Mouse (Mus musculus) kidney, embryonic 15.5 days (tissue): Measurements from ENCODE around the gene Tmem185b. TPM values are rescaled to one million over a fixed set of nuclear protein-coding genes. Genes with fewer than 3 reads are reported as not detected.

Experiments
- ATAC-seq: fragments of 200-750 bp; cut with Nextera tagmentation; replicated peaks from 2 replicates; pipeline ENCODE4 v1.8.0; 2017; ENCODE audit warnings: moderate TSS enrichment; ENCODE audit not compliant: low FRiP score
- H3K27ac ChIP-seq: fragments of 300-500 bp; sonication (generic); 2 replicates; pipeline ENCODE4 v1.5.1; 2015; ENCODE audit warnings: mild to moderate bottlenecking, inconsistent platforms
- H3K27me3 ChIP-seq: fragments of 300-500 bp; sonication (generic); 2 replicates; pipeline ENCODE4 v1.6.1; 2015; ENCODE audit warnings: inconsistent platforms
- H3K36me3 ChIP-seq: fragments of 300-500 bp; sonication (generic); 2 replicates; pipeline ENCODE4 v1.6.1; 2015; ENCODE audit warnings: inconsistent platforms
- H3K4me1 ChIP-seq: fragments of 300-500 bp; sonication (generic); 2 replicates; pipeline ENCODE4 v1.6.1; 2015; ENCODE audit warnings: inconsistent platforms
- H3K4me2 ChIP-seq: fragments of 300-500 bp; sonication (generic); 2 replicates; pipeline ENCODE4 v1.6.1; 2015; ENCODE audit warnings: moderate library complexity, mild to moderate bottlenecking, inconsistent platforms
- H3K4me3 ChIP-seq: fragments of 300-500 bp; sonication (generic); replicated peaks from 2 replicates; pipeline ENCODE4 v1.5.1; 2015; ENCODE audit warnings: mild to moderate bottlenecking, inconsistent platforms
- H3K9ac ChIP-seq: fragments of 300-500 bp; sonication (generic); 2 replicates; pipeline ENCODE4 v1.6.1; 2015; ENCODE audit warnings: mild to moderate bottlenecking, inconsistent platforms
- H3K9me3 ChIP-seq: fragments of 300-500 bp; sonication (generic); replicated peaks from 2 replicates; pipeline ENCODE4 v1.6.1; 2016; ENCODE audit warnings: inconsistent platforms
- WGBS: fragments of 180-500 bp; shearing (Covaris S2); methylation state at CpG from one replicate; pipeline ENCODE4 v1.1.7; 2015; ENCODE audit warnings: mixed read lengths; 5-methylcytosine and 5-hydroxymethylcytosine counted together
- polyA plus RNA-seq: library from polyadenylated mRNA; unstranded; fragments of >200 nt; fragmentation: Nextera tagmentation; extraction: Ambion mirVana; gene quantifications from 2 replicates; pipeline ENCODE4 v1.2.1, GENCODE M21; 2015

Tmem185b gene
- polyA plus RNA-seq, 1 experiment from 2014 or later = 29.8 TPM

DNA sequence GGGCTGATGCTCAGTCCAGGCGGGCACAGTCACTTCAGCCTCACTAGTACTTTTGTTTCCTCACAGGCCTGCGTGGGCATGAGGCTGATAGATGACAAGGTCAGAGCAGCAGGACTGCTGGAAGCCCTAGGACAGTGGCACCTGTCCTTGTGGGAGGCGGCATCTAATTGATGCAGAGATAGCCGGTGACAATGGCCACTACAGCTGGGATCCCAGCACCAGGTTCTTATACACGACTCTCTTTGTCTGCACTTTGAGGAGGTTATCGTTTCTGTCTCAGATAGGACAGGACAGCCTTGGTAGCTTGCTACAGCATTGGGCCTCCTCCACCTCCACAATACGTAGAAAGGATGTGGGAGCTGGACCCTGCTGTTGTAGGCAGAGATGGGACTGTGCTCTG is 2.6 kb upstream of the Tmem185b start:
- ATAC-seq = no peak
- Histone ChIP-seq H3K4me1 (peaks cover 30% of the 10 kb centered on the region), H3K4me3 (no peak overlapping the region), H3K27me3 (no peaks in the 10 kb centered on the region), H3K9me3 (peaks cover 11% of the 10 kb centered on the region), H3K4me2 (no peak overlapping the region), H3K27ac (peak overlapping the region; percentile 68), H3K36me3 (peaks cover 19% of the 10 kb centered on the region), H3K9ac (no peak overlapping the region)
- WGBS = 80% methylated on average over 7 of the region's 7 CpGs

DNA sequence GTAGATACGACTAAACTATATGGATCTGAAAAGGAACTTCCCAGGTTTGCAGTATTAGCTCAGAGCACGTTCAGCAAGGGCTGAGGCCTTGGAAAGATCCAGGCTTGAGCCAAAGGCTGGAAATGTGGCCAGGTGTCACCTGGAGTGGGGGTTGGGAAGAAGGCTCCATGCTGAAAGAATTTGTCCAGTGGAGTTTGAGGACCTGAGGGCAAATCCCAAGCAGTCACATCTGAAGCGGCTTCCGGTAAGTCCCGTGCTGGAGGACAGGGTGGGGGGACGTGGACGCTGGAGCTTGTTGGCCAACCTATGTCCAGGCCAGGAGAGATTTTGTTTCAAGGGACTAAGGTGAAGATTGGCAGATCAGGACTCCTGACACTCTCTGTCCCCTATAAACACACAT is 2.1 kb upstream of the Tmem185b start:
- ATAC-seq = no peak
- Histone ChIP-seq H3K9me3 (peaks cover 16% of the 10 kb centered on the region), H3K9ac (no peak overlapping the region), H3K4me1 (peaks cover 30% of the 10 kb centered on the region), H3K4me2 (no peak overlapping the region), H3K27ac (peak overlapping the region; percentile 68), H3K27me3 (no peaks in the 10 kb centered on the region), H3K4me3 (no peak overlapping the region), H3K36me3 (peaks cover 24% of the 10 kb centered on the region)
- WGBS = 80% methylated on average over 7 of the region's 7 CpGs

DNA sequence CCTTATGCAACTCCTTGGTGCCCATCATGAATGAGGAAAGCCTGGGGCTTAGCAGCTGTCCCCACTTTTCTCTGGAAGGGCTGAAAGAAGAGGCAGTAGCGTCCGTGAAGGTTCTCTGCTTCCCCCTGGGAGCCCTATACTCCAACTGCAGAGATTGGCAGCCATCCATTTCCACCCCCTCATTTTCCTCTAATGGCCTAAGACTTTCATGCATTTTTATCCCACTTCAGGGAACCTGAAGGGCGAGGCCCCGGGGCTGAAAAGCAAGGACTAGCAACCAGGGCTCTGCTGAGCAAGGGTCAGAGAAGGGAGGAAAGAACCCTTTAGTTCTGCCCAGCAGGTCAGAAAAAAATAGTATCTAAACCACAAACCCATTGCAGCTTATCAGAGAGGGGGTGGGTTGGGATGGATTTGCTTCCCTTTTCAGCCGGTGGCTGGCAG is 936 bp upstream of the Tmem185b start:
- H3K4me1 ChIP-seq = peaks cover 30% of the 10 kb centered on the region
- H3K4me3 ChIP-seq = peak overlapping the region; percentile 62
- peak overlapping the region; percentile 89 for H3K4me2 ChIP-seq
- 28% methylated on average over 5 of the region's 5 CpGs for WGBS
- peaks cover 17% of the 10 kb centered on the region for H3K9me3 ChIP-seq
- peak overlapping the region; percentile 86 for H3K27ac ChIP-seq
- no peaks in the 10 kb centered on the region for H3K27me3 ChIP-seq
- peaks cover 34% of the 10 kb centered on the region for H3K36me3 ChIP-seq
- peak overlapping the region; percentile 66; the same call in 1 of the 2 replicates for H3K9ac ChIP-seq
- no peak for ATAC-seq

DNA sequence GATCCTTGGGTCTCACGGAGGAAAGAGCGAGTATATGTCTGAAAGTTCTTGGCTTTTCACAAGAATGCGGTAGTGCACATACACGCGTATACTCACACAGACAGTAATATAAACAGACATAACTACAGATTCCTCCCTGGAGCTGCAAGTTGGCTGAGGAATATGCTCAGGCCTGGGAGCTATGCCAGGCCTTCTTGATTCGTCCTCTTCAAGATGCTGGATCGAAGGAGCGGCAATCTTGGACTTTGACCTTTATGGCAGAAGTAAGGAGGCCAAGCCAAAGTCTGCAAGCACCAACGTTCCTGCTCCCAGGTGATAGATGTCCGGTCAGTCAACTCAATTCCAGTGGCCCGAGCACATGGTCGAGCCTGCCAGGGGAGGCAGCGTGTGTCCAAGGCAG is 5.0 kb downstream of the Tmem185b start:
- Histone ChIP-seq H3K9me3 (peaks cover 17% of the 10 kb centered on the region), H3K4me3 (no peak overlapping the region), H3K36me3 (peaks cover 34% of the 10 kb centered on the region), H3K27ac (no peak overlapping the region), H3K4me2 (no peak overlapping the region), H3K4me1 (peaks cover 9% of the 10 kb centered on the region), H3K9ac (no peak overlapping the region), H3K27me3 (no peaks in the 10 kb centered on the region)
- WGBS = 84% methylated on average over 13 of the region's 13 CpGs
- no peak for ATAC-seq

DNA sequence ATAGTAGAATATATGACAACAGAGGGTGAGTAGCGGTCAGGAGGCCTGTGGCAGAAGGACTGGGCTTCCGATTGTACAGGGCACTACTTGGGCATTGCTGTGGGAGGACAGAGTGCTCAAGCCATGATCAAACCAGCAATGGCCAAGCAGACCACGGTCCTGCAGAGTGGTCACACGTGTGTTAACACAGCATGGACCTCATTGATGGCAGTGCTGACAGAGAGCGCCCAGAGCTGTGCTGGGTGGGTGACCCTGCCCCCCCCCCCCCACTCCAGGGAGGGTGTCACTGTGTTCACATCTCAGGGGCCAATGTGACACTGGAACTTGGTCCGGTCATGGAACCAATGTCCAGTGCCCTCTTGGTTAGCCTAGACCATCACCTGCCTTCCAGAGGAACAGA is 6.2 kb downstream of the Tmem185b start:
- ATAC-seq = no peak; the same call in 1 of the 2 replicates
- Histone ChIP-seq H3K4me1 (no peaks in the 10 kb centered on the region), H3K9me3 (peaks cover 11% of the 10 kb centered on the region; the same call in 1 of the 2 replicates), H3K4me2 (no peak overlapping the region), H3K27ac (no peak overlapping the region), H3K36me3 (peaks cover 27% of the 10 kb centered on the region), H3K27me3 (no peaks in the 10 kb centered on the region), H3K4me3 (no peak overlapping the region), H3K9ac (no peak overlapping the region)
- WGBS = 94% methylated on average over 6 of the region's 6 CpGs

DNA sequence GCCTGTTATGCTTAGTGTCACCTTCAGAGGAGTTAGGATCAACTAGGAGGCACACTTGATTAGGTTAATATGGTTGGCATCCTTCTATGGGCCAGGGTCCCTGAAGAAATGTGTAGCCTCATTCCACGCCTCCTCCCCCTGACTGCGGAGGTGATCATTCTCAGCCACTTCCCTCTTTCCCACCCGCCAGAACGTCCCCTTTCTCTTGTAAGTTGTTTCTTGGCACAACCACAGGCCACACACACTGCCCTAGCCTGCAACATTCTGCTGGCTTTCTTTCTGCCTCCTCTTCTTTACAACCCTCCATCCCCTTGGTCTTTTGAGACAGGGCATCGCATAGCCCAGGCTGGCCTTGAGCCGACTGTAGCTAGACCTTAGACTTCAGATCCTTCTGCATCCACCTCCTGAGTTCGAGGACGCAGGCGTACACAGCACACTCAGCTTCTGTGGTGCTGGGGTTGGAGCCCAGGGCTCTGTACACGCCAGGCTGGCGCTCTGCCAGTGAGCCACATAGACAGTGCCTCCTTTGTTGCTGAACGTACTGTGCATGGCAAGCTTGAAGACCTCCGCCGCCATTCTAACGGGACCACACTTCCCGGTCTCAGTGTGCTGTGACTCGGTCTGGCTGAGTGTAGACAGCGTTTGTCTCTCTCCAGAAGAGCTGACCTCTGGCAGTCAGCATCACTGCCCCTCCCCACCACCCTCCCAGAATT is 7.3 kb downstream of the Tmem185b start:
- H3K4me3 ChIP-seq = no peak overlapping the region
- no peaks in the 10 kb centered on the region for H3K27me3 ChIP-seq
- no peak for ATAC-seq
- H3K36me3 ChIP-seq = peaks cover 16% of the 10 kb centered on the region
- no peak overlapping the region for H3K4me2 ChIP-seq
- H3K9ac ChIP-seq = no peak overlapping the region
- 91% methylated on average over 18 of the region's 18 CpGs for WGBS
- no peak overlapping the region for H3K27ac ChIP-seq
- peaks cover 7% of the 10 kb centered on the region; the same call in 1 of the 2 replicates for H3K9me3 ChIP-seq
- no peaks in the 10 kb centered on the region for H3K4me1 ChIP-seq

DNA sequence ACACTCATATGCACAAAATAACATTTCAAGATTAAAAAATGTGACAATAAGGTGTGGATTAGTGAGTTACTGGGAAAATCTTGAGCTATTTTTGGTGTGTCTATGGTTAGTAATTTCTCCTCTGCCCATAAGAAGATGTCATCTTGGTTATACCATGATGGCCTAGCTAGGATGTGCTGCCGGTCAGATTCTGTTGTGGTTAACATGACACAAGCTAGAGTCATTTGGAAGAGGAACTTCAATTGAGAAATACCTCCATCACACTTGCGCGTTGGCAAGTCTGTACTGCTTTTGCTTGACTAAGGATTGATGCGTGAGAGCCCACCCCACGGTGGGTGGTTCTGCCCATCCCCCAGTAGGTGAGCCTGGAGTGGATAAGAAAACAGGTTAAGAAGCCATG is 8.4 kb downstream of the Tmem185b start:
- no peak overlapping the region for H3K27ac ChIP-seq
- no peaks in the 10 kb centered on the region for H3K27me3 ChIP-seq
- WGBS = 94% methylated on average over 5 of the region's 5 CpGs
- no peak overlapping the region for H3K4me3 ChIP-seq
- no peaks in the 10 kb centered on the region for H3K4me1 ChIP-seq
- H3K9me3 ChIP-seq = no peaks in the 10 kb centered on the region
- H3K4me2 ChIP-seq = no peak overlapping the region
- no peak for ATAC-seq
- H3K9ac ChIP-seq = no peak overlapping the region
- H3K36me3 ChIP-seq = peaks cover 5% of the 10 kb centered on the region

DNA sequence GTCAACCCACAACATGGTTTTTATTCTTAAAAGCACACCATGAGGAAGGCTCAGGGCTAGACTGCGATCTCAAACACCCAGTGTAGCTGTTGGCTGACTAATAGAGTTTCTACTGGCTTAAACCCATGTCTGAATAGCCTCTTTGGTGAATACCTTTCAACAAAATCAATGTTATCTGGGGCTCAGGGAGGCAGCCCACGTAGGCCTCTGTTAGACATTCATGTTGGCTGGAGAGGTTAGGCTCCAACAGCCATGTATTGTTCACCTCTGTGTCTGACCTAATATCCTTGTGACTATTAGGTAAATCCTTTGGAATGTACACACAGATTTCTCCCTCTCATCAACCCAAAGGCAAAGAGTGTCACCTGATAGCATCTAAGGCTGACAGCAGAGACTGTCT is 10.2 kb downstream of the Tmem185b start:
- Histone ChIP-seq H3K9ac (no peak overlapping the region), H3K4me3 (no peak overlapping the region), H3K36me3 (no peaks in the 10 kb centered on the region), H3K4me2 (no peak overlapping the region), H3K4me1 (peaks cover under 1% of the 10 kb centered on the region; the same call in 1 of the 2 replicates), H3K27ac (no peak overlapping the region), H3K9me3 (no peaks in the 10 kb centered on the region), H3K27me3 (no peaks in the 10 kb centered on the region)
- ATAC-seq = no peak
- 91% methylated on average over 2 of the region's 2 CpGs for WGBS

DNA sequence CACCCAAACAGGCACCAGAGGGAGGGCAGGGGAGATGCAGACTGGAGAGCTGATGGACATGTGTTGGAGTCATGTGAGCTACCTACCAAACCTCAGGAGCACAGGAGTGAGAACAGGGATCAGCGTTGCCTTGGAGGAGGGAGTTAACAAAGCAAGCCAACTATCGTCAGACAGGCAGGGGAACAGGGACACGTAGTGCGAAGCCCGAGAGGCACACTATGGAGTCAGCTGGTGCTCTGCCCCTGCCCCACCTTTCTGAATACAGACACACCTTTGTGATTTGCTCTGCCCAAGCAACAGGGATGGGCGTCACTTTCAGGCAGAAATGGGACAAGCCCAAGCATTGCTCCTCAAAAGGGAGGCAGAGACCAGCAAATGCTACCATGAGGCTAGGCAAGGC is 11.7 kb downstream of the Tmem185b start:
- WGBS = 79% methylated on average over 6 of the region's 6 CpGs
- no peaks in the 10 kb centered on the region for H3K9me3 ChIP-seq
- H3K4me1 ChIP-seq = peaks cover 9% of the 10 kb centered on the region
- 0 out of 2 replicates have a peak, but pooled peaks cover 4% of the 10 kb centered on the region for H3K36me3 ChIP-seq
- H3K9ac ChIP-seq = no peak overlapping the region
- H3K4me2 ChIP-seq = no peak overlapping the region
- ATAC-seq = no peak
- H3K27me3 ChIP-seq = no peaks in the 10 kb centered on the region
- no peak overlapping the region for H3K27ac ChIP-seq
- H3K4me3 ChIP-seq = no peak overlapping the region

DNA sequence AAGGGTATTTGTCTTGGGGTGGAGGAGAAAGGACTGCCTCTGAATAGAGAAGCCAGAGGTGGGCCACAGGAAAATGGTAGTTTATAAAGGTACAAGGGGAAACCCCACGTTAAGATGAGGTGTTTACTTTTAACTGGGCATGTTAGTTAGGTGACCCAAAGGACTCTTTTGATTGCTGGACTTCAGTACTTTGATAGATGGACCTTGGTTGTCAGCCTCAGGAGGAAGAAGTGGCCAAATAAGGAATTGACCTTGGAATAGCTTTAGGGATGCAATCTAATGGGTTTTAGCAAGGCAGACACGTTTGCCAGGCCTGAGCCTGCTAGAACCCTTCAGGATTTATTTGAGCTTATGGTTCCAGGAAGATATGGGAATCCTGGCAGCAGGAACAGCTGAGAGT is 13.3 kb downstream of the Tmem185b start:
- Histone ChIP-seq H3K9ac (no peak overlapping the region), H3K27me3 (no peaks in the 10 kb centered on the region), H3K9me3 (no peaks in the 10 kb centered on the region), H3K36me3 (peaks cover 15% of the 10 kb centered on the region), H3K4me2 (no peak overlapping the region), H3K4me1 (peaks cover 9% of the 10 kb centered on the region), H3K4me3 (no peak overlapping the region), H3K27ac (no peak overlapping the region)
- ATAC-seq = no peak
- 56% methylated on average over 2 of the region's 2 CpGs for WGBS

DNA sequence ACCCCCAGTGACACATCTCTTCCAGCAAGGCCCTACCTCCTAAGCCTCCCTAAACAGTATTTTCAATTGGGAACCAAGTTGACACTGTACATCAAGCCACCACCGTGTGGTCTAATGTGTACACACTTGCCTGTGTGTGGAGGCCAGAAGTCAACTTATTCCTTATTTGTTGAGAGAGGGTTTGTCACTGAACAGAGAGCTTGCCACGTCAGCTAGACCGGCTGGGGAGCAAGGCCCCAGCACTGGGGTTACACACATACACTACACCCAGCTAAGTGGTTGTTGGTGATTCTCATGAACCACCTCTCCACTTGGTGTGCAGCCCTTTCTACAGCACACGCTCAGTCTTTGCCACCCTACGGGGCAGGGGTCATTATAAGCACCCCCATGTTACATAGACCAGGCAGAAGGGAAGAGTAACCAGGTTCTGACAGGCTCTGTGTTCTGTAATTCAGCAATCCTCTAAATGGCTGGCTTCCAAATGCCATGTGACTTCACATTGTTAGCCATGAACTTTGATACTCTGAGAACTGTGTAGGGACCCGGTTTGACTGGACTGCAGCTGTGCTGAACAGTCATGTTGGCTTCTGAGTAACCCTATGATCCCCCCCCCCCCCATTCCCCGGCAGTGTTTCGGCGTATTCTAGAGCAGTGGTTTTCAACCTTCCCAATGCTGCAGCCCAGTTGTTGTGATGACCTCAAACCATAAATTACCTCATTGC is 15.0 kb downstream of the Tmem185b start:
- Histone ChIP-seq H3K27ac (0 out of 2 replicates have a peak overlapping the region, but pooled peaks have one; percentile 7), H3K27me3 (no peaks in the 10 kb centered on the region), H3K4me2 (no peak overlapping the region), H3K4me3 (no peak overlapping the region), H3K36me3 (peaks cover 19% of the 10 kb centered on the region), H3K9ac (no peak overlapping the region), H3K4me1 (peaks cover 12% of the 10 kb centered on the region), H3K9me3 (no peaks in the 10 kb centered on the region)
- ATAC-seq = peak; percentile 69
- 61% methylated on average over 9 of the region's 9 CpGs for WGBS

DNA sequence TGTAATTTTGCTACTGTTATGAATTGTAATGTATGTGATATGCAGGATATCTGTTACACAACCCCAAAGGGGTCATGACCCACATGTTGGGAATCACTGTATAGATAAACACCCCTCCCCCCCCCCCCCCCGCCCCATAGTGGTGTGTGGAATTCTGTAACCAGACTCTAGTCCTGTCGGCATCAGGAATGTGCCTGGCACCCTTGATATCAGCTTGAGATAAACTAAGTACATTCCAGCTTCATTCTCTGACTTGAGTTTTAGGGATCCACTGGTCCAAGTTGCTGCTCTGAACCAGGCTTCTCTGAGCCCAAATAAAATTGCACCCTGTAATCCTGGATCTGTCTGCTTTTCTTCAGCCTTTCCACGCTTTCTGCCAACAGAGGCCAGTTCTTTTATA is 15.6 kb downstream of the Tmem185b start:
- H3K27ac ChIP-seq = no peak overlapping the region
- 61% methylated on average over 3 of the region's 3 CpGs for WGBS

More for the DNA sequence above, 15.6 kb downstream of the Tmem185b start:
- Histone ChIP-seq H3K36me3 (peaks cover 20% of the 10 kb centered on the region), H3K27me3 (no peaks in the 10 kb centered on the region), H3K9ac (no peak overlapping the region), H3K4me1 (peaks cover 12% of the 10 kb centered on the region), H3K4me2 (no peak overlapping the region), H3K4me3 (no peak overlapping the region), H3K9me3 (no peaks in the 10 kb centered on the region)
- 0 out of 2 replicates have a peak, but pooled peaks have one; percentile 6 for ATAC-seq
